Mouse (Mus musculus): ENCODE results near the gene Gon4l. TPM values are rescaled to one million over a fixed set of nuclear protein-coding genes. Genes with fewer than 3 reads are reported as not detected.

Gon4l gene
- polyA plus RNA-seq, 1 experiment from 2014 or later: 13.0 TPM

GRCm38 (mm10) chr3:88951327-88951800 is 116.3 kb downstream of the Gon4l start:
- no peak for ATAC-seq (ENCODE audit: low FRiP score)
- 2% methylated on average over 5 of the region's 5 CpGs for WGBS

GRCm38 (mm10) chr3:88953246-88953645 is 118.2 kb downstream of the Gon4l start:
- Histone ChIP-seq H3K36me3 (no peaks in the 10 kb centered on the region), H3K27me3 (no peaks in the 10 kb centered on the region), H3K4me1 (replicated peaks) (peaks cover 33% of the 10 kb centered on the region), H3K9ac (no peak overlapping the region), H3K9me3 (no peaks in the 10 kb centered on the region), H3K4me2 (no peak overlapping the region), H3K4me3 (no peak overlapping the region), H3K27ac (no peak overlapping the region)
- WGBS: 83% methylated on average over 4 of the region's 4 CpGs
- ATAC-seq (ENCODE audit: low FRiP score): no peak

More at GRCm38 (mm10) chr3:88951327-88951800, 116.3 kb downstream of the Gon4l start:
- H3K27ac ChIP-seq: peak overlapping the region; percentile 100
- H3K9ac ChIP-seq: peak overlapping the region; percentile 95
- H3K4me1 ChIP-seq (replicated peaks): peaks cover 43% of the 10 kb centered on the region
- H3K9me3 ChIP-seq: no peaks in the 10 kb centered on the region
- no peaks in the 10 kb centered on the region for H3K27me3 ChIP-seq
- H3K36me3 ChIP-seq: no peaks in the 10 kb centered on the region
- H3K4me3 ChIP-seq: peak overlapping the region; percentile 88
- H3K4me2 ChIP-seq: peak overlapping the region; percentile 90

- Histone ChIP-seq H3K4me1 (replicated peaks) (peaks cover 28% of the 10 kb centered on the region), H3K27me3 (no peaks in the 10 kb centered on the region), H3K4me2 (no peak overlapping the region), H3K27ac (no peak overlapping the region), H3K36me3 (no peaks in the 10 kb centered on the region), H3K9ac (no peak overlapping the region), H3K4me3 (no peak overlapping the region), H3K9me3 (no peaks in the 10 kb centered on the region)
- ATAC-seq (ENCODE audit: low FRiP score): no peak
Measured at GRCm38 (mm10) chr3:88953736-88954135, 118.7 kb downstream of the Gon4l start.

Other genes with a start within 250 kb of the Gon4l start
- gene Arhgef2, start 229.3 kb upstream of the Gon4l start, polyA plus RNA-seq (2015; fragmentation: Nextera tagmentation; extraction: Ambion mirVana): 160 and 165 TPM in 2 replicates
- not detected in 2 replicates for gene Rxfp4, start 182.1 kb upstream of the Gon4l start, polyA plus RNA-seq (2015; fragmentation: Nextera tagmentation; extraction: Ambion mirVana)
- gene Khdc4, start 149.4 kb upstream of the Gon4l start, polyA plus RNA-seq (2015; fragmentation: Nextera tagmentation; extraction: Ambion mirVana): 97.7 and 99.4 TPM in 2 replicates
- 57.9 and 59.0 TPM in 2 replicates for gene Rit1, start 118.4 kb upstream of the Gon4l start, polyA plus RNA-seq (2015; fragmentation: Nextera tagmentation; extraction: Ambion mirVana)
- gene Syt11, start 60.1 kb upstream of the Gon4l start, polyA plus RNA-seq (2015; fragmentation: Nextera tagmentation; extraction: Ambion mirVana): 212 and 215 TPM in 2 replicates
- gene Msto1, start 78.8 kb downstream of the Gon4l start, polyA plus RNA-seq (2015; fragmentation: Nextera tagmentation; extraction: Ambion mirVana): 43.1 and 48.4 TPM in 2 replicates
- 21.5 and 22.5 TPM in 2 replicates for gene Ash1l, start 115.4 kb downstream of the Gon4l start, polyA plus RNA-seq (2015; fragmentation: Nextera tagmentation; extraction: Ambion mirVana)
- gene Dap3, start 116.0 kb downstream of the Gon4l start, polyA plus RNA-seq (2015; fragmentation: Nextera tagmentation; extraction: Ambion mirVana): 135 and 140 TPM in 2 replicates